Mouse (Mus musculus) adrenal gland, adult (tissue): Measurements from ENCODE around the gene Emd.

ENCODE experiments used
- DNase-seq, 2 experiments: peaks; one replicate each; pipeline ENCODE4 v3.0.0; 2022 to 2023; ENCODE audit warnings: low spot score in 1 of 2; ENCODE audit not compliant: inconsistent age in 2 of 2

Emd gene

GRCm38 (mm10) chrX:74273422-74274322, 19.2 kb downstream of the Emd start:
- DNase-seq: peak in 1 of 2 experiments; percentile 32

GRCm38 (mm10) chrX:74277916-74278315, 23.4 kb downstream of the Emd start:
- no peak for DNase-seq

- no peak for DNase-seq
Measured at GRCm38 (mm10) chrX:74281041-74281731, 26.7 kb downstream of the Emd start.

- peak; percentile 88 to 93 for DNase-seq
Measured at GRCm38 (mm10) chrX:74281732-74282394, 27.4 kb downstream of the Emd start, which contains the start of the genes Taz and Dnase1l1. TSS of gene Taz (plus strand) at chrX:74281912. TSS of gene Dnase1l1 (minus strand) at chrX:74282337.

- peak; percentile 89 to 95 for DNase-seq
Measured at GRCm38 (mm10) chrX:74282395-74283091, 28.1 kb downstream of the Emd start.

- DNase-seq: no peak
Measured at GRCm38 (mm10) chrX:74283092-74283437, 28.6 kb downstream of the Emd start.

GRCm38 (mm10) chrX:74293431-74293830, 38.9 kb downstream of the Emd start:
- no peak for DNase-seq

- peak; percentile 94 to 97 for DNase-seq
Measured at GRCm38 (mm10) chrX:74296538-74297448, 42.3 kb downstream of the Emd start, which contains the start of gene Atp6ap1. TSS of gene Atp6ap1 (plus strand) at chrX:74297097.

- DNase-seq: no peak
Measured at GRCm38 (mm10) chrX:74298348-74298747, 43.9 kb downstream of the Emd start.

GRCm38 (mm10) chrX:74299721-74300120, 45.2 kb downstream of the Emd start:
- DNase-seq: no peak

GRCm38 (mm10) chrX:74304867-74305700, 50.6 kb downstream of the Emd start, which contains the start of gene Gdi1:
TSS of gene Gdi1 (plus strand) at chrX:74304998.
- peak; percentile 77 to 93 for DNase-seq
